Mouse (Mus musculus) heart, embryonic 13.5 days (tissue): ENCODE measurements around the gene Itk. TPM values are rescaled to one million over a fixed set of nuclear protein-coding genes. Genes with fewer than 3 reads are reported as not detected.

Experiments used
- ATAC-seq: fragments of 200-750 bp; cut with Nextera tagmentation; 2 replicates; pipeline ENCODE4 v1.8.0; 2017; ENCODE audit warnings: moderate TSS enrichment; ENCODE audit not compliant: insufficient number of reproducible peaks, low FRiP score, low TSS enrichment; ENCODE audit errors: extremely low read depth
- H3K27ac ChIP-seq: fragments of 300-500 bp; sonication (generic); replicated peaks from 2 replicates; pipeline ENCODE4 v1.5.1; 2015; ENCODE audit warnings: moderate library complexity, mild to moderate bottlenecking, inconsistent platforms
- H3K27me3 ChIP-seq: fragments of 300-500 bp; sonication (generic); replicated peaks from 2 replicates; pipeline ENCODE4 v1.6.1; 2015; ENCODE audit warnings: mild to moderate bottlenecking, inconsistent platforms
- H3K36me3 ChIP-seq: fragments of 300-500 bp; sonication (generic); 2 replicates; pipeline ENCODE4 v1.6.1; 2015; ENCODE audit warnings: mild to moderate bottlenecking, inconsistent platforms
- H3K4me1 ChIP-seq: fragments of 300-500 bp; sonication (generic); 2 replicates; pipeline ENCODE4 v1.6.1; 2015; ENCODE audit warnings: inconsistent platforms
- H3K4me2 ChIP-seq: fragments of 300-500 bp; sonication (generic); 2 replicates; pipeline ENCODE4 v1.6.1; 2015; ENCODE audit warnings: inconsistent platforms, mild to moderate bottlenecking, moderate library complexity
- H3K4me3 ChIP-seq: fragments of 300-500 bp; sonication (generic); 2 replicates; pipeline ENCODE4 v1.5.1; 2015; ENCODE audit warnings: moderate library complexity, mild to moderate bottlenecking, inconsistent platforms
- H3K9ac ChIP-seq: fragments of 300-500 bp; sonication (generic); 2 replicates; pipeline ENCODE4 v1.6.1; 2015; ENCODE audit warnings: inconsistent platforms, mild to moderate bottlenecking, moderate library complexity
- H3K9me3 ChIP-seq: fragments of 300-500 bp; sonication (generic); 2 replicates; pipeline ENCODE4 v1.6.1; 2016; ENCODE audit warnings: inconsistent platforms
- WGBS: fragments of 180-500 bp; shearing (Covaris S2); methylation state at CpG from one replicate; pipeline ENCODE4 v1.1.7; 2015; ENCODE audit warnings: mixed read lengths; 5-methylcytosine and 5-hydroxymethylcytosine counted together
- polyA plus RNA-seq: library from polyadenylated mRNA; unstranded; fragments of >200 nt; fragmentation: Nextera tagmentation; extraction: Ambion mirVana; gene quantifications from 2 replicates; pipeline ENCODE4 v1.2.1, GENCODE M21; 2015

The Itk gene
- polyA plus RNA-seq, 1 experiment from 2014 or later = not detected

DNA sequence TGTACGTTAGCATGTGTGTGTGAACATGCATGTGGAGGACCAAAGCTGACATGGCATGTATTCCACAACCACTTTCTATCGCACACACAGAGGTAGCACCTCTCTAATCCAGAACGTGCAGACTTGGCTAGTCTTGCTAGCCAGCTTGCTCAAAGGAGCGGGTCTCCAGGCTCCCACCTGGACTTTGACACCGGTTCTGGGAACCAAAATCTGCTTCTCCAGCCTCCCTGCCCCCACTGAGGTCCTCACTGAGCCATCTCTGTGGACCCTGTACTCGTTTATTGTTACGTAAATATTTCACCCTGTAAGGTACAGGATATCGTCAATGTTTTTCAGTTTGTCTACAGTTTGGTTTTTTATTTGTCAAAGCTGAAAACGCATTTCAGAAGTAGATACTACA, 86.8 kb downstream of the Itk start:
- H3K9ac ChIP-seq = no peak overlapping the region
- no peak overlapping the region for H3K27ac ChIP-seq
- H3K4me3 ChIP-seq = no peak overlapping the region
- no peak overlapping the region for H3K4me2 ChIP-seq
- H3K9me3 ChIP-seq = no peaks in the 10 kb centered on the region
- ATAC-seq = no peak
- no peaks in the 10 kb centered on the region for H3K36me3 ChIP-seq
- H3K27me3 ChIP-seq = no peaks in the 10 kb centered on the region
- WGBS = 86% methylated on average over 9 of the region's 9 CpGs
- peaks cover 4% of the 10 kb centered on the region; the same call in 1 of the 2 replicates for H3K4me1 ChIP-seq

DNA sequence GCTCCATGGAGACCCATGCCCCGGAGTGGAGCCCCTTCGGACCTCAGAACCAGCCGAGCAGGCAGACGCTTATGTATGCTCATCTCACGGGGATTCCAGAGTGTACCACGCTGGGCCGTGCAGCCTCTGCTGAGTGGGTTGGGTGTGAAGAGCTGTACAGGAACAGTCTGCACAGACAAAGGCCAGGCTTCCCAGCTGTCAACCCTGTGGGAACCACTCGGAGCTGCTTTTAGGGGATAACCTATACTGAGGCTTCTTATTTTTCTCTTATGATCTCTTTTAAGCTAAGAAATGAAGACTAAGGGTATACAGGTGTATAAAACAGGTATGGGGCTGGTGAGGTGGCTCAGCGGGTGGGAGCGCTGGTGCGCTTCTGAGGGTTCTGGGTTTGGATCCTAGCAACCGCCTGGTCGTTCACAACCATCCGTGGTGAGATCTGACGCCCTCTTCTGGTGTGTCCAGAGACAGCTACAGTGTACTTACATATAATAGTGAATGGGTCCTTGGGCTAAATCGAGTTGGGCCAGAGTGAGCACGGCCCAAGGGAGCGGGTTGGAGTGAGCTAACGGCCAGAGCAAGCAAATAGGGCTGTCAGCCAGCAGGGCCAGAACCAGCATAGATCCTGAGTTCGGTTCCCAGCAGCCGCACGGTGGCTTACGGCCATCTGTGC, 87.6 kb downstream of the Itk start:
- no peak for ATAC-seq
- Histone ChIP-seq H3K9ac (no peak overlapping the region), H3K27me3 (no peaks in the 10 kb centered on the region), H3K4me1 (peaks cover 4% of the 10 kb centered on the region; the same call in 1 of the 2 replicates), H3K36me3 (no peaks in the 10 kb centered on the region), H3K4me3 (no peak overlapping the region), H3K9me3 (no peaks in the 10 kb centered on the region), H3K27ac (no peak overlapping the region), H3K4me2 (no peak overlapping the region)
- 85% methylated on average over 23 of the region's 23 CpGs for WGBS

DNA sequence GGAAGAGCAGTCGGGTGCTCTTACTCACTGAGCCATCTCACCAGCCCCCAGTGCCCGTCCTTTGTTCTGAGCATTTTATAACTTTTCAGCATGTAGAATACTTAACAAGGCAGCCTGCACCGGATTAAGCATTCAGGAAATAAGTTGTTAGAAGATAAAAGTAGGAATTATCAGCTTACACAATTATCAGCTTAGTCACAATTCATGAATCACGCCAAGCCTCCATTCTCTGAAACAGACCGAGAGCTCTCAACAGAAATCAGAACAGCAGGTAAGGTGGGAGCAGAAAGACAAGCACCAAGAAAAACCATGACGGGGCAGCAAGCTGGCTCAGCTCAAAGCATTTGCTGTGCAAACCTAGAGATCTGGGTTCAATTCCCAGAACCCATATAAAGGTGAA, 89.4 kb downstream of the Itk start:
- Histone ChIP-seq H3K4me2 (no peak overlapping the region), H3K4me1 (peaks cover 4% of the 10 kb centered on the region; the same call in 1 of the 2 replicates), H3K27me3 (no peaks in the 10 kb centered on the region), H3K9me3 (no peaks in the 10 kb centered on the region), H3K27ac (no peak overlapping the region), H3K36me3 (no peaks in the 10 kb centered on the region), H3K4me3 (no peak overlapping the region), H3K9ac (no peak overlapping the region)
- 64% methylated on average over 6 of the region's 6 CpGs for WGBS
- ATAC-seq = no peak

DNA sequence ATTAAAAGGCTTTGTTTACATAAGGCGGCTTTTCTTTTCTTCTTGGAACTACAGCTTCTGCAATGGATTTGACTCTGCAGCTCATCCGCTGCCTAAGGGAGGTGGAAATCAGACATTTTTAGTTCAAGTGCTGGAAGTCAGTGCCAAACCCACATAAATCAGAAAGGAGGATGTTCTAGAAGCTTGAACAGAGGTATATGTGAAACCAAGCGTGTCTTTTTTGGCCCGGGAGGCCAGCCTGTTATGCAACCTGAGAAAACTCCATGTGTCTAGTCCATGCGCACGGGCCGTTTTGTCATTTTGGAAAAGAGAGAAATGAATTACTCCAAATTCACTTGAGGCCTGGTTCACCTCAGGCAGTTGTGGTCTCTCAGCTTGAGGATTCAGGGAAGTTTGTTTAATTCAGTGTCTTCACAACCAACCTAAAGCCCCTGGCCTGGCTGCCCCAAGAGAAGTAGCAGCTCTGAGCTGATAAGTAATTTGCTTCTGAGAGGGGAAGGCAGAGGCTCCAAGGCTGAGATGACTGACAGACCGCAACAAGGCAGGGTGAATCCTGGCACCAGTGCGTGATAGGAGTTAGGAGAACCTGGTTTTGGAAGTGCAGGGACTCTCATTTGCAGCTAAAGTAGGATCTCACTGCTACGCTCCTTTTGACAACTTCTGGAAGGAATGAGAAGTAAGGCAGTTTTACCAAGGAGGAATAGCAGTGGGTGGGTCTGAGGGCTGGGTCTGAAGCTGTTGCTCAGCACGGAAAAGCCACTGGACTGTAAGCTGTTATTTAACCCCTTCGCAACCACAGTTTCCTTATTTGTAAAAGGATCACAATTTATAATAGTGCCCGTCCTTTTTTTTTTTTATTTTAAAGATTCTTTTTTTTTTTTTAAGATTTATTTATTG, 90.2 kb downstream of the Itk start:
- Histone ChIP-seq H3K4me1 (peaks cover 4% of the 10 kb centered on the region; the same call in 1 of the 2 replicates), H3K27ac (no peak overlapping the region), H3K9ac (no peak overlapping the region), H3K9me3 (no peaks in the 10 kb centered on the region), H3K4me3 (no peak overlapping the region), H3K27me3 (no peaks in the 10 kb centered on the region), H3K36me3 (no peaks in the 10 kb centered on the region), H3K4me2 (no peak overlapping the region)
- WGBS = 65% methylated on average over 13 of the region's 13 CpGs
- ATAC-seq = no peak

DNA sequence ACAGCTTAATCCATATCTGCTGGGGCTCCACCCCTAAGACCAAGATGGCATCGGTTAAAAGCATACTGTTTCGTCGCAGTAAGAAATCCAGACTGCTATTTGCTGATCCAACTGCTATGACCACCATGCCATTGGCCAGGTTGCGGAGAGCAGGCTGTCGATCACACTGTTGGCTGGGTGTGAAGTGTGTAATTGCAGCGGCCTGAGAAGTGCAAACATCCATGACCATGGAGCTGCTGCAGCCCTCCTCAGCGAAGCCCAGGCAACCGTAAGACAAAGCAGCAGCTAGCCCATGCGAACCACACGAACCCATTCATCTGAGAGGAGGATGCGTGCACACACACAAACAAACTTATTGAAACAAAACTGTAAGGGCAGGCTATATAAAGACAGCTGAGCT, 94.9 kb downstream of the Itk start:
- Histone ChIP-seq H3K27me3 (no peaks in the 10 kb centered on the region), H3K4me1 (peaks cover 4% of the 10 kb centered on the region; the same call in 1 of the 2 replicates), H3K9ac (no peak overlapping the region), H3K9me3 (no peaks in the 10 kb centered on the region), H3K4me2 (no peak overlapping the region), H3K4me3 (no peak overlapping the region), H3K27ac (no peak overlapping the region), H3K36me3 (0 out of 2 replicates have a peak, but pooled peaks cover under 1% of the 10 kb centered on the region)
- no peak for ATAC-seq
- 85% methylated on average over 11 of the region's 11 CpGs for WGBS

DNA sequence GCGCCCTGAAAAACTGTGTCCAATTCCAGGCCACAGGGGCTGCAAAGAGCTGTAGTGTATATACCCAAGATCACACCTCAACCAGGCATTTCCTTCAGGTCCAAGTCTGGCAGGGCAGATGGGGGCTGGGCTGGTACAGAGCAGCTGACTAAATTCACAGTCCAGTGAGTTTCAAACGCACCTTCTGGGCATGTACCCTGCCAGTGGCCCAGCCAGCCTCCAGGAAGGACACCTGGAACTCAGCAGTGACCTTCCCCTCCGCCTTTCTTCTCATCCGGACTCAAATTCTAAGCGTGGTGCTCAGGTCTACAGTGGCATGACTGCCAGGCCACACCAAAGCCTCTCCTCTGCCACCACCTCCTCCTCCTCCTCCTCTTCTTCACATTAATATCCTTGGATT, 95.8 kb downstream of the Itk start:
- H3K27me3 ChIP-seq = no peaks in the 10 kb centered on the region
- H3K9me3 ChIP-seq = no peaks in the 10 kb centered on the region
- H3K36me3 ChIP-seq = peaks cover 6% of the 10 kb centered on the region; the same call in 1 of the 2 replicates
- H3K4me1 ChIP-seq = no peaks in the 10 kb centered on the region
- no peak overlapping the region for H3K4me3 ChIP-seq
- WGBS = 75% methylated on average over 5 of the region's 5 CpGs
- no peak overlapping the region for H3K27ac ChIP-seq
- H3K4me2 ChIP-seq = no peak overlapping the region
- no peak overlapping the region for H3K9ac ChIP-seq
- ATAC-seq = no peak

DNA sequence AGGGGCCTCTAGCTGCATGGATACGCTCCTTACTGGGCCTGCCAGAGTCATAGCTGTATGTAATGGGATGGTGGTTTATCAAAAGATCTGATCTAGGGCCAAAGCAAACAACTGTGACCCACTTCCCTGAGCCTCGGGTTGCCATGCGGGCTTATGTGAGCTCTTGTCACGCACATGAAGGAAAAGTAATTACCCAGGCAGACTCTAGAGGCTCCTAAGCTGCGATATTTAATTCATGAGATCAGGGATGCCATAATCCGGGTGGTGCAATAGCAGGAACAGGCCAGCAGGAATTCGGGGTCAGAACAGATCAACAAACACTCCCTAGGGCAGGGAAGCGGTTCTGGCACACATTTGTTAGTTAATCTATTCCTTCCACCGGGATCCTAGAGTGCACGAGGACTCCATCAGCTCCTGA, 98.3 kb downstream of the Itk start:
- Histone ChIP-seq H3K4me3 (no peak overlapping the region), H3K4me1 (0 out of 2 replicates have a peak, but pooled peaks cover 4% of the 10 kb centered on the region), H3K27ac (no peak overlapping the region), H3K4me2 (no peak overlapping the region), H3K9ac (no peak overlapping the region), H3K9me3 (no peaks in the 10 kb centered on the region), H3K36me3 (peaks cover 6% of the 10 kb centered on the region; the same call in 1 of the 2 replicates), H3K27me3 (no peaks in the 10 kb centered on the region)
- 61% methylated on average over 10 of the region's 10 CpGs for WGBS
- ATAC-seq = no peak

DNA sequence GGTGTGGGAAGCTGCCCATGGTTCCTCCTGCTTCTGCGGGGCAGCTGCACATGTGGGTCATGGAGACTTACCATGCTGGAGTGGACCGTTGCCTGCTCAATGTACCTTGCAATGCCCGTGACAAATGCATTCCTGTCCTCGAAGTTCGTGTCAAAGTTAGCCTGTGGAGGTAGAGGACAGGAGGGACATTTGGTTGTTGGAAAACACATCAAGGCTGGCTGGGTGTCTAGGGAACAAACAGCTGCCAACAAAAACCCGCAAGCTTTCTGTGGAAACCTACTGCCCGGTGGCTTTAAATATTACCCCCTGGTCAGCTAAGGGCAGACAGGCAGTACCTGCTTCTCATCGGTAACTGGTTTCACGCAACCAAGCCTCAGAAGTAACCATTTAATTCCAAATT, 99.8 kb downstream of the Itk start:
- 0 out of 2 replicates have a peak, but pooled peaks cover 4% of the 10 kb centered on the region for H3K4me1 ChIP-seq
- no peaks in the 10 kb centered on the region for H3K9me3 ChIP-seq
- H3K27me3 ChIP-seq = no peaks in the 10 kb centered on the region
- no peak overlapping the region for H3K4me2 ChIP-seq
- peaks cover 6% of the 10 kb centered on the region; the same call in 1 of the 2 replicates for H3K36me3 ChIP-seq
- no peak overlapping the region for H3K4me3 ChIP-seq
- ATAC-seq = no peak
- H3K9ac ChIP-seq = no peak overlapping the region
- WGBS = 76% methylated on average over 9 of the region's 9 CpGs
- H3K27ac ChIP-seq = no peak overlapping the region

DNA sequence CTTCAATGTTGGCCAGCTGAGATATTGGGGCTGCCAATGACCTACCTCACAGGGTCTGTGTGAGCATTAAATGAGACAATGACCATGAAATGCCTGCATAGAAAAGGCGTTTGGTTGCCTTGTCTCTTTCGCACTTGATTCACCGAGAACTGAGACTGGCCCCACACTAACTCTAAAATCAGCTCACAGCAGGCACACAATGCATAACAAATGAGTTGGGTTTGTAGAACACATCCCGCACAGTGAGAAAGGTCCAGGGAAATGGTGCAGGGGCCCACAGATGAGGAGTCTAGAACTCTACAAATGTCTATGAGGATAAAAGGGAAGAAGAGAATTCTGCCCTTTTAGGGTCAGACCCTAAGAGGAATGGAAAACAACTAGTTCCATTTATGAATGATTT, 100.3 kb downstream of the Itk start:
- H3K4me3 ChIP-seq = no peak overlapping the region
- no peak for ATAC-seq
- WGBS = 78% methylated on average over 4 of the region's 4 CpGs
- no peak overlapping the region for H3K27ac ChIP-seq
- H3K4me2 ChIP-seq = no peak overlapping the region
- H3K27me3 ChIP-seq = no peaks in the 10 kb centered on the region
- 0 out of 2 replicates have a peak, but pooled peaks cover 4% of the 10 kb centered on the region for H3K4me1 ChIP-seq
- no peak overlapping the region for H3K9ac ChIP-seq
- H3K9me3 ChIP-seq = no peaks in the 10 kb centered on the region
- peaks cover 6% of the 10 kb centered on the region; the same call in 1 of the 2 replicates for H3K36me3 ChIP-seq

DNA sequence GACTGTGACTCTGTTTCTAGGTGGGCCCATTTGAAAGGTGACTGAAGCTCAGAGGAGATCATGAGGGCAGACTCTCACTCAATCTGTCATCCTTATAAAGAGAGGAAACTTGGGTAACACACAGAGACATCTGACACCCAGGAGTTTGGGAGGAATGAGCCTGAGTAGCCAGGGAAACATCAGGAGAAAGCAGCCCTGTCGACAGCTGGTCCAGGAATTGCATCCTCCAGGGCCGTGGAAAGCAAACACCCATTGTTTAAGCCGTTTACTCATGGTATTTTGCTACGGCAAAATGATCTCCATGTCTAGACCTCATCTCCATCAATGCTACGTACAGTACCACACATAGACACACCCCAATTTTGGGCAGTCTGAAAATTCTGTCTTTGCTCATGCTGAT, 101.2 kb downstream of the Itk start:
- Histone ChIP-seq H3K4me2 (no peak overlapping the region), H3K4me1 (0 out of 2 replicates have a peak, but pooled peaks cover 4% of the 10 kb centered on the region), H3K9me3 (no peaks in the 10 kb centered on the region), H3K27ac (no peak overlapping the region), H3K27me3 (no peaks in the 10 kb centered on the region), H3K9ac (no peak overlapping the region), H3K4me3 (no peak overlapping the region), H3K36me3 (peaks cover 6% of the 10 kb centered on the region; the same call in 1 of the 2 replicates)
- no peak for ATAC-seq
- WGBS = 57% methylated on average over 5 of the region's 5 CpGs

DNA sequence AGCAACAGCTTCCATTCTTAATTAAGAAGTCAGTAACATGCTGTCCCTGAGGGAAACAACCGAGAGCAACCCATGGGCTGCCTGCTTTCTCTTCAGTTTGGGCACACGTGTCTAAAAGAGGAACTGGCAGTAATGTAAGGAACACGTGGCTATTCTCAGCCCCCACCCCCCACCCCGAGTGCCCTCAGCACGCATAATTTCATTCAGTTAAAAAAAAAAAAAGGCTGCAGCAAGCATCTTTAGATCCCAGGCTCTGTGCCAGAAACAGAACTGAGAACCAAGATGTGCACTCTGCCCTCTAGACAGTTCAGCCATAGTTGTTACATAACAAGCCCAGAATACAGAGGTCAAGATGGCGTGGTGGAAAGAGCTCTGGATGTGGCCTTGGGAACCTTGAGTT, 102.5 kb downstream of the Itk start:
- WGBS = 48% methylated on average over 6 of the region's 6 CpGs
- no peaks in the 10 kb centered on the region for H3K27me3 ChIP-seq
- no peak for ATAC-seq
- H3K9ac ChIP-seq = no peak overlapping the region
- H3K4me1 ChIP-seq = 0 out of 2 replicates have a peak, but pooled peaks cover 4% of the 10 kb centered on the region
- no peak overlapping the region for H3K4me2 ChIP-seq
- no peaks in the 10 kb centered on the region for H3K9me3 ChIP-seq
- peaks cover 6% of the 10 kb centered on the region; the same call in 1 of the 2 replicates for H3K36me3 ChIP-seq
- H3K4me3 ChIP-seq = no peak overlapping the region
- H3K27ac ChIP-seq = no peak overlapping the region
